Mouse (Mus musculus) inflammation-experienced regulatory T-cells (primary cell): ENCODE measurements around the gene Smc1b. TPM values are rescaled to one million over a fixed set of nuclear protein-coding genes. Genes with fewer than 3 reads are reported as not detected.

Experiments
- polyA plus RNA-seq, 2 experiments: library from polyadenylated mRNA; unstranded; fragments of 100-300 nt; shearing (Covaris generic); gene quantifications; one replicate each; pipeline ENCODE4 v1.2.1; 2017

The Smc1b gene
- under 1 TPM in 1 of 2 experiments, not detected in 1; 0.38 TPM for polyA plus RNA-seq

DNA sequence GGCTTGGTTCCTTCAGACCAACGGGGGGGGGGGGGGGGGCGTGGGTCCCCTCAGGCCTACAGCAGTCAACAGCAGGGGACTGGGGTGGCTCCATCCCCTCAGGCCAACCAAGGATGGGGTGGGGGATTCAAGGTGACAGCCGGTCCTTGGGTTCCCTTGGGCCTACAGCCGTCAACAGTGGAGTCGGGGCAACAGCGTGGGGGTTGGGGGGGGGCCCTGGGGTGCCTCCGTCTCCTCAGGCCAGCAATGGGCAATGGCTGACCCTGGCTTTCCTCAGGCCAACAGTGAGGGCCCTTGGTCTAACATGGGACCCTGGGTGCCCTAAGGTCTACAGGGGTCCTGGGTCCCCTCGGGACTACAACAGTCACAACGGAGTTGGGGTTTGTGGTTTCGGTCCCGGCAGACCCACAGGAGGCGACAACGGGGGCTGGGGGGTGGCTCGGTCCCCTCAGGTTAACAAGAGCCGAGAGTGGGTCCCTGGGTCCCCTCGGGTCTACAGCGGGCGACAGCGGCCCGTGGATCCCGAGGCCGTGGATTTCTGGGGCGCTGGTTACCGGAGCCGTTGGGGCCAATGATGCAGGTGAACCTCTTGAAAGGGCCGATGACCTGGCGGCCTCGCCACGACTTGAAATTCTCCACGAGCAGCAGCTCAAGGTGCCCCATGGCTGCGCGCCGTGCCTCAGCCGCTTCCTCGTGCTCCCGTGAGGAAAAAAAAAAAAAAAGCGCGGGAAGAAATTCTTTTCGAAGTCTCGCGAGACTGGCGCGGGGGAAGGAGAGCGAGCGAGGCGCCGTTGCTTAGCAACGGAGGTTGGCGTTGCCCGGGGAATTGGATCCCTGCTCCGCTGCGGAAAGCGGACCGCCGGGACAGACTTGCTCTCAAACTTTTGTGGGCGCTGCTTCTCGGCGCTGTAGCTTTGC is at the start of gene Smc1b, which contains the start of gene Ribc2:
Gene Smc1b (minus strand): TSS at position 690 of the 918 bp plus-strand sequence.
Gene Ribc2 (plus strand): TSS at position 804 of the 918 bp plus-strand sequence.

DNA sequence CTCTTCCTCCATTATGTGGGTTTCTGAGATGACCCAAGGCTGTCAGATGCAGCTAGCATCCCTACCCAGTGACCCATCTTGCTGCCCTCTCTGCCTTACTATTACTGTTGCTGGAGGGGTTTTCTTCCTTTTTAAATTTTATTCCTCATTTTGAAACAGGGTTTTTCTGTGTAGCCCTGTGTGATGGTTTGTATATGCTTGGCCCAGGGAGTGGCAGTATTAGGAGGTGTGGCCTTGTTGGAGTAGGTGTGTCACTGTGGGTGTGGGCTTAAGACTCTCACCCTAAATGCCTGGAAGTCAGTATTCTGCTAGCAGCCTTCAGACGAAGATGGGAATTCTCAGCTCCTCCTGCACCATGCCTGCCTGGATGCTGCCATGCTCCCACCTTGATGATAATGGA is 103.1 kb downstream of the Smc1b start, which contains the start of gene Fam118a:
Gene Fam118a (plus strand): TSS at position 301 of the 400 bp plus-strand sequence.

DNA sequence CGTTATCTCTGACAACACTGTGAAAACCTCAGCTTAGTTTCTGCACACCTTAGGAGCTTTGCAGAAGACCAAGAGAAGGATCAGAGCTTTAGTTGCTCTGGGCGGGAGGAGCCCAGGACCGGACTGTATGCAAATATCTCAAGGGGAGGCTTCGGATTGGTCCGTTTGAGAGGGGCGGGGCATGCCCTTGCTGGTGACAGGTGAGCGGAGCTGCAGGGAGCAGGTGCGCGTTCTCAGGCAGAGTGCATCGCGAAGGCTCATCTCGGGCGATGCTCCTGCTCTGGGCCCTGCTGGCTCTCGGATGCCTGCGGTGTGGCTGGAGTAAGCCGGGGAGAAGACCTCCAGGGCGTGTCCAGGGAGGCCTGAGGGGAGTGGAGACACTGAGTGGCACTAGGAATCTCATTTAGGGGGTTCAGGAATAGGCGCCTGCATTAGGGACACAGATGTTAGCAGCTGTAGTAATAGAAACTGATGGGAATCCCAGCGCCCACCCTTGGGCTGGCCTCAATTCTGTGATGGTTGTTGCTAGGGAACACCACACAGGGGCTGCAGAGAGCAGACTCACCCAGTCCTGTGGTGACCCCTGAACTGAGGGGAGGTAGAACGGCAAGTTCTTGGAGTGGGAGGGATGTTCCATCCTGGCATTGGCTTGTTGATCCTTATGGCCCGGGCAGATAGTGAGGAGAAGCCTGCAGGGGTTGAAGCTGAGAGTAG is 114.7 kb downstream of the Smc1b start, which contains the start of gene Upk3a:
Gene Upk3a (plus strand): TSS at position 191 of the 714 bp plus-strand sequence.

Other genes with a start within 250 kb of the Smc1b start
- under 1 TPM; 0.33 to 0.54 TPM for gene Gm29666, start 211.9 kb downstream of the Smc1b start, polyA plus RNA-seq
- 10 to 100 TPM; 41.7 to 55.2 TPM for gene Nup50, start 208.6 kb downstream of the Smc1b start, polyA plus RNA-seq
- 10 to 100 TPM; 12.3 to 14.7 TPM for gene 5031439G07Rik, start 143.4 kb downstream of the Smc1b start, polyA plus RNA-seq
- gene Upk3a, start 114.8 kb downstream of the Smc1b start, polyA plus RNA-seq: not detected
- 10 to 100 TPM; 37.8 to 49.3 TPM for gene Fam118a, start 103.0 kb downstream of the Smc1b start, polyA plus RNA-seq
- gene Ribc2, start 114 bp upstream of the Smc1b start, polyA plus RNA-seq: not detected
- gene Fbln1, start 74.0 kb upstream of the Smc1b start, polyA plus RNA-seq: 1 to 10 TPM in 1 of 2 experiments, under 1 TPM in 1; 0.07 to 2.4 TPM
- gene Atxn10, start 204.3 kb upstream of the Smc1b start, polyA plus RNA-seq: 100 to 1,000 TPM; 106 to 116 TPM